Mouse (Mus musculus) cerebellum, adult 2 months (tissue): ENCODE results near the gene Ism2.

Experiments used
- CTCF ChIP-seq: fragments of 200-500 bp; IDR thresholded peaks from 2 replicates; pipeline ENCODE4 v1.5.1; 2011; ENCODE audit warnings: low read depth, mild to moderate bottlenecking, control low read depth, low read length, moderate library complexity, borderline replicate concordance; ENCODE audit not compliant: insufficient read depth
- POLR2A ChIP-seq: fragments of 200-500 bp; IDR thresholded peaks from 2 replicates; pipeline ENCODE4 v1.6.1; 2011; ENCODE audit warnings: low read length, control low read depth, borderline replicate concordance; ENCODE audit not compliant: insufficient read depth

DNA sequence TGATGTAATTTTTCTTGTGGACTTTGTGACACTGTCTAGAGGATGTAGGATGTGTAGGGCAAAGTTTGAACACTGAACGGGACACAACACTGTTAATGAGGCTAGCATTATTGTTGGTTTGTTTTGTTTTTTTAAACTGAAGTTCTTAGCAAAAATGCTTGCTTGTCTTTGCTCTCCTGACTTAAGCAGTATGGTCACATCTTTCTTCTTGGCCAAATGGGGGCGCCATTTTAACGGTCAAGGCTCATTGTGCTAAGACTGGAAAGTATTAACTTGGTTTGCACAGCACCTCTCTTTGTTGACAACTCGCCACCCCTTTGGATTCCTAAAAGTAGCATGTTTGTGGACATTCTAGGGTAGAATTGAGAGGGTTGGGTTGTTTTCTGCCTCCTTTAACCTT is 31.8 kb downstream of the Ism2 start:
- TF ChIP-seq CTCF (no peak; the same call in 1 of the 2 replicates), POLR2A (no peak)
